Mouse (Mus musculus) granulocyte monocyte progenitor cell, adult 5-6 weeks (primary cell): Measurements from ENCODE around the gene Cyp2j7. TPM values are rescaled to one million over a fixed set of nuclear protein-coding genes. Genes with fewer than 3 reads are reported as not detected.
"Not testable (repeated sequence)": the region's sequence is repeated elsewhere in the genome, so short reads cannot be mapped to it uniquely, and the experiment has no call there.

Experiments
- ATAC-seq: replicated peaks from 2 replicates; pipeline ENCODE4 v1.8.0; 2016; ENCODE audit warnings: mild to moderate bottlenecking, moderate TSS enrichment, inconsistent platforms; ENCODE audit not compliant: poor library complexity, severe bottlenecking
- total RNA-seq, 2 experiments: library from RNA; stranded (forward) in 1 of 2; stranded (reverse) in 1 of 2; fragments of 200-712, 200-1000 nt in 1 of 2; fragments of >200 nt in 1 of 2; fragmentation: Nextera tagmentation in 1 of 2; gene quantifications; 2 replicates each; pipeline ENCODE4 v1.2.3; 2014 to 2017

Gene Cyp2j7
- total RNA-seq (2014; fragmentation: Nextera tagmentation) = not detected in 2 replicates
- total RNA-seq (2017) = not detected in 2 replicates

GRCm38 (mm10) chr4:96236559-96236958 lies at the start of gene Cyp2j7:
Gene Cyp2j7, minus strand, starts transcription at chr4:96236659.
- no peak for ATAC-seq

DNA sequence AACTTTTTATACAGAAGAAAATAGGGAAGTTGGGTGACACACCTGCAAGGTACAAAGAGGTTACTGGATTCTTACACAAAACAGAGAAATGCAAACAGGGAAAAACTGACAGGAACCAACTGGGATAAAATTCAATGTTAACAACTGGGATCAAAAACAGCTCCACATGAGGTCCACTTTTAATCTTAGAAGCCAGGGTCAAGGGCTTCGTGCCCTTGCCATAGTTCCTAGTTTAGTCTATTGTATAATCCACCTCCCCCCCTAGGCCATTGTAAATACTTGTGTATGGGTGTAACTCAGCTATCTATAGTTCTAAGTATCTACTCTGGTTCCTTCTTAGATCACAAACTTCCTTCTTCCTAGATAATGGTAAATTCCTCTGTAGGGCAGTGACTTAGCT lies 40.4 kb upstream of the Cyp2j7 start:
- not testable (repeated sequence) for ATAC-seq

- peak; percentile 72 for ATAC-seq
Observed at GRCm38 (mm10) chr4:96273907-96274306, 37.4 kb upstream of the Cyp2j7 start.

GRCm38 (mm10) chr4:96196701-96197100 lies 39.8 kb downstream of the Cyp2j7 start:
- no peak for ATAC-seq

DNA sequence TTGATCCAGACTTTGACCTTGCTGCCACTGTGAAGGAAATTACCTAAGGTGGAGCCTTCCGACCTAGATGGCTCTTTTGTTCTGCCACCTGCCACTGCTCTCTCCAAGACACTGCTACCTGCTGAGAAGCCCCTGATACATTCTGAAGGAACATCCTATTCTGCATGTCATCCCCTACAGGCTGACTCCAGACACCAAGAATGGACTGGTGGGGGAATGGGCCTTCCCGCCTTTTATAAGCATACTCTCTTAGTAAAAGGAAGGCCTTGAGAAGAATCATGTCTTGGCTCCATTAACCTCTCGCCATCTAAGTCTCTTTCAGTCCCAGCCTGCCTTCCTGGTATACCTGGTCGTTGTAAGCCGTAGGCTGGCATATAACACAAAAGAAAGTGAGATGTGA lies 47.1 kb downstream of the Cyp2j7 start:
- ATAC-seq = not testable (repeated sequence)

GRCm38 (mm10) chr4:96188671-96189070 lies 47.8 kb downstream of the Cyp2j7 start:
- ATAC-seq = not testable (repeated sequence)

DNA sequence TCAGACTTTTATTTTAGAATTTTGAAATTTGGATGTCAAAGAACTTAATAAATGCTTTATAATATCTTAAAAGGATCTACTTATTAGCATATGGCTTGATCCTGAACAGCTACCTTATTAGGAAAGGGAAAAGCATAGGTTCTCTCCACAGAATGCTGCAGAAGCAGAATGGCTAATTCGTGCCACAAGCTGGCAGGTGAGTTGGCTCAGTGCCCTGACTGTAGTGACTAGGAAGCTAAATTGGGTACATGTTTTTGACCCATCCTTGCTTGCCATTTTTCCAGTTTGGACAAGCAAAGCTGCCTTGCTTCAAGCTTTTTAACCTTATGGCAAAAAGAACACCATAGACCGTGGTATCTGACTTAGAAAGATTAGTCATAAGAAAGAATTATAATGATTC lies 48.3 kb downstream of the Cyp2j7 start:
- not testable (repeated sequence) for ATAC-seq

GRCm38 (mm10) chr4:96184716-96185115 lies 51.7 kb downstream of the Cyp2j7 start:
- ATAC-seq = not testable (repeated sequence)

DNA sequence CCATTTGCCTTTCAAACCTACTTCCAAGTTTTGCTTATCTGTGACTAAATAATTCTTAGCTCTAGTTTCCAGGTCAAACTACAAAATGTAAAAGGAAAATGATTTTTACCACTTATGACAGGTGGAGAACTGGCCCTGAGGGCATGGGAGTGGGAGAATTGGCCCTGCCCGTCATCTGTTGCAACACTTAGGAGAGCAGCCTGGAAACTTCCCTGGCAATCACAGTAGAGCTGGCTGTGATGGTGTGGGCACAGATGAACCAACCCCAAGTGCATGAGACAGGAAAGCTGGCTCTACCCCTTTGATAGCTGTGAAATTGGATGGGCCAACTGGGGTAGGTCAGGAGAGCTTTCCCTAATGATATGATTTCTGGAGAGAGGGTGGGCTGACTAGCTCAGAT lies 73.6 kb downstream of the Cyp2j7 start:
- no peak for ATAC-seq

GRCm38 (mm10) chr4:96161575-96161974 lies 74.9 kb downstream of the Cyp2j7 start:
- ATAC-seq = no peak

Other genes starting within 250 kb of the Cyp2j7 start
- gene Cyp2j13, start 159.1 kb downstream of the Cyp2j7 start, total RNA-seq (2014; fragmentation: Nextera tagmentation) = not detected in 2 replicates
- not detected in 2 replicates for gene Cyp2j13, start 159.1 kb downstream of the Cyp2j7 start, total RNA-seq (2017)
- not detected in 2 replicates for gene Cyp2j12, start 95.5 kb downstream of the Cyp2j7 start, total RNA-seq (2014; fragmentation: Nextera tagmentation)
- not detected in 2 replicates for gene Cyp2j12, start 95.5 kb downstream of the Cyp2j7 start, total RNA-seq (2017)
- not detected in 2 replicates for gene Cyp2j11, start 112.0 kb upstream of the Cyp2j7 start, total RNA-seq (2014; fragmentation: Nextera tagmentation)
- not detected in 2 replicates for gene Cyp2j11, start 112.0 kb upstream of the Cyp2j7 start, total RNA-seq (2017)